Mouse (Mus musculus) olfactory bulb, adult 2 months (tissue): ENCODE data around the gene Mical3. TPM values are rescaled to one million over a fixed set of nuclear protein-coding genes. Genes with fewer than 3 reads are reported as not detected.

Experiments
- H3K27ac ChIP-seq: fragments of 200-500 bp; 2 replicates; pipeline ENCODE4 v1.5.1; 2012; ENCODE audit warnings: low read depth, low read length; ENCODE audit not compliant: insufficient read depth
- H3K4me1 ChIP-seq: fragments of 200-500 bp; 2 replicates; pipeline ENCODE4 v1.6.1; 2012; ENCODE audit warnings: low read length; ENCODE audit not compliant: control insufficient read depth, insufficient read depth
- H3K4me3 ChIP-seq: fragments of 200-500 bp; 2 replicates; pipeline ENCODE4 v1.5.1; 2012; ENCODE audit warnings: mild to moderate bottlenecking, low read depth, low read length, moderate library complexity; ENCODE audit not compliant: insufficient read depth
- CTCF ChIP-seq: fragments of 200-500 bp; IDR thresholded peaks from 2 replicates; pipeline ENCODE4 v1.5.1; 2012; ENCODE audit warnings: low read depth, mild to moderate bottlenecking, low read length, moderate library complexity; ENCODE audit not compliant: insufficient read depth
- POLR2A ChIP-seq: fragments of 200-500 bp; IDR thresholded peaks from 2 replicates; pipeline ENCODE4 v1.6.1; 2012; ENCODE audit warnings: mild to moderate bottlenecking, low read depth, low read length, moderate library complexity; ENCODE audit not compliant: insufficient read depth
- WGBS: fragments of 180-500 bp; shearing (Covaris S2); methylation state at CpG from one replicate; pipeline ENCODE4 v1.1.7; 2018; 5-methylcytosine and 5-hydroxymethylcytosine counted together
- polyA plus RNA-seq: library from polyadenylated mRNA; stranded (reverse); fragments of >200 nt; gene quantifications from 2 replicates; pipeline ENCODE4 v1.2.4, GENCODE M21; 2012; ENCODE audit warnings: low replicate concordance; ENCODE audit not compliant: missing spikeins, insufficient read depth, insufficient read length

The Mical3 gene
- polyA plus RNA-seq, 1 experiment = 277 TPM

GRCm38 (mm10) chr6:121150126-121150525 lies 19.3 kb upstream of the Mical3 start:
- 95% methylated on average over 8 of the region's 8 CpGs for WGBS
- TF ChIP-seq CTCF (no peak), POLR2A (no peak)
- Histone ChIP-seq H3K27ac (no peak overlapping the region), H3K4me3 (no peak overlapping the region), H3K4me1 (peaks cover 2% of the 10 kb centered on the region)

GRCm38 (mm10) chr6:121149420-121149819 lies 18.6 kb upstream of the Mical3 start:
- H3K4me1 ChIP-seq = peaks cover 5% of the 10 kb centered on the region
- WGBS = 82% methylated on average over 3 of the region's 3 CpGs
- H3K4me3 ChIP-seq = no peak overlapping the region
- no peak for TF ChIP-seq POLR2A
- no peak for TF ChIP-seq CTCF
- no peak overlapping the region for H3K27ac ChIP-seq

GRCm38 (mm10) chr6:121148360-121148759 lies 17.6 kb upstream of the Mical3 start:
- TF ChIP-seq CTCF = no peak
- no peak for TF ChIP-seq POLR2A
- Histone ChIP-seq H3K4me1 (peaks cover 14% of the 10 kb centered on the region), H3K27ac (no peak overlapping the region), H3K4me3 (no peak overlapping the region)
- 54% methylated on average over 3 of the region's 3 CpGs for WGBS

GRCm38 (mm10) chr6:121146798-121147197 lies 16.0 kb upstream of the Mical3 start:
- WGBS = 83% methylated on average over 4 of the region's 4 CpGs
- no peak overlapping the region for H3K4me3 ChIP-seq
- TF ChIP-seq POLR2A (no peak), CTCF (no peak)

GRCm38 (mm10) chr6:121145906-121146305 lies 15.1 kb upstream of the Mical3 start:
- Histone ChIP-seq H3K4me1 (peaks cover 19% of the 10 kb centered on the region), H3K27ac (no peak overlapping the region), H3K4me3 (no peak overlapping the region)
- TF ChIP-seq POLR2A (no peak), CTCF (no peak)
- WGBS = 69% methylated on average over 8 of the region's 8 CpGs

More at GRCm38 (mm10) chr6:121146798-121147197, 16.0 kb upstream of the Mical3 start:
- no peak overlapping the region for H3K27ac ChIP-seq
- peaks cover 15% of the 10 kb centered on the region for H3K4me1 ChIP-seq

GRCm38 (mm10) chr6:121145010-121145604 lies 14.3 kb upstream of the Mical3 start:
- Histone ChIP-seq H3K4me1 (peaks cover 20% of the 10 kb centered on the region), H3K4me3 (no peak overlapping the region), H3K27ac (peak overlapping the region; percentile 75)
- WGBS = 66% methylated on average over 13 of the region's 13 CpGs
- TF ChIP-seq POLR2A = no peak
- TF ChIP-seq CTCF = no peak

- H3K27ac ChIP-seq = no peak overlapping the region
- no peak for TF ChIP-seq POLR2A
- TF ChIP-seq CTCF = no peak
- H3K4me1 ChIP-seq = peaks cover 20% of the 10 kb centered on the region
- 56% methylated on average over 4 of the region's 4 CpGs for WGBS
- no peak overlapping the region for H3K4me3 ChIP-seq
Measured at GRCm38 (mm10) chr6:121144066-121144465, 13.3 kb upstream of the Mical3 start.

- no peak for TF ChIP-seq CTCF
- TF ChIP-seq POLR2A = no peak
- H3K4me1 ChIP-seq = peaks cover 20% of the 10 kb centered on the region
- 84% methylated on average over 8 of the region's 8 CpGs for WGBS
- no peak overlapping the region for H3K4me3 ChIP-seq
- no peak overlapping the region for H3K27ac ChIP-seq
Measured at GRCm38 (mm10) chr6:121143439-121143838, 12.6 kb upstream of the Mical3 start.

GRCm38 (mm10) chr6:121142298-121142697 lies 11.5 kb upstream of the Mical3 start:
- H3K4me1 ChIP-seq = peaks cover 20% of the 10 kb centered on the region
- WGBS = 82% methylated on average over 7 of the region's 7 CpGs
- H3K27ac ChIP-seq = no peak overlapping the region
- TF ChIP-seq POLR2A (no peak), CTCF (no peak)
- no peak overlapping the region for H3K4me3 ChIP-seq

- 91% methylated on average over 1 of the region's 1 CpGs for WGBS
Measured at GRCm38 (mm10) chr6:121139271-121139670, 8.5 kb upstream of the Mical3 start.

More at GRCm38 (mm10) chr6:121139271-121139670, 8.5 kb upstream of the Mical3 start:
- TF ChIP-seq POLR2A (no peak), CTCF (no peak)
- peaks cover 14% of the 10 kb centered on the region for H3K4me1 ChIP-seq
- H3K4me3 ChIP-seq = no peak overlapping the region
- no peak overlapping the region for H3K27ac ChIP-seq
